Mouse (Mus musculus): ENCODE data around the gene Lrrc75b.

Gene Lrrc75b

DNA sequence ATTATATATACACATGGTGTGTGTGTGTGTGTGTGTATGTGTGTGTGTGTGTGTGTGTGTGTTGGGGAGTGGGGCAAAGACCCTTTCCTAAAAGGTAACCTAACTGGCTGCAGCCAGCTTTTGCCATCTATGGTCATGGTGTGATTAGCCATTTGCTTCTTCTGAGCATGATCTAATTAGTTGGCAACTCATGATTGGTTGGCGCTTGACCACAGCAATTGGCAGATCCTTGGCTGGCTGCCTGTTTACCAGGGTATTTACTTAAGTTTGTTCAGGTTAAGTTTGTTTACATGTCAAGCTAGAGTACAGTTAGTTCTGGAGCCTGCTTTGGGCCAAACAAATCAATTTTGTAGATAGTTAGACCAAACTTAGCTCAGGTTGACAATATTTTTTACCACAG lies 58.5 kb downstream of the Lrrc75b start:
- no peak for DNase-seq (ENCODE audit: low read depth, low spot score)

DNA sequence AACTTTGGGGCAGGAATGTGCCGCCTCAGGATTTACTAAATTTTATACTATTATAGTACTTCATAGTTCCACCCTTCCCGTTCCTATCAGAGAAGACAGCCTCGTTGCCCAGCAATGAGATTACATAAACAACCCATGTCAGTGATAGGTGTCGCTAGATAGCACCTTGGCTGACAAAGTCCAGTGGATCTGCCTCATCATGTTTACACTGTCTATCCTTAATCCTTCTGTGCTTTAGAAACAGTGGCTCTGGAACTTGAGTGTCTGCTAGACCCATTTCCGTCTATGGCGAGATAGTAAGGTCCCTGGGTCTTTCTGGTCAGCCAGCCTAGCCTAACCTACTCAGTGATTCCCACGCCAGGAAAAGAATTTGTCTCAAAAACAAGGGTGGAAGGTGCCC lies 59.8 kb downstream of the Lrrc75b start:
- DNase-seq (ENCODE audit: low read depth, low spot score), result no peak

Measured in skeletal muscle tissue, adult 2 months (tissue).